Mouse (Mus musculus) thymus, adult 2 months (tissue): Measurements from ENCODE around the gene Epo. TPM values are rescaled to one million over a fixed set of nuclear protein-coding genes. Genes with fewer than 3 reads are reported as not detected.

Experiments used
- DNase-seq: peaks from one replicate; pipeline ENCODE4 v3.0.0; 2021
- H3K27ac ChIP-seq: fragments of 200-500 bp; 2 replicates; pipeline ENCODE4 v1.5.1; 2012; ENCODE audit warnings: low read length, control low read depth; ENCODE audit not compliant: control insufficient read depth, insufficient read depth
- H3K27me3 ChIP-seq: fragments of 200-500 bp; 2 replicates; pipeline ENCODE4 v1.6.1; 2012; ENCODE audit warnings: mild to moderate bottlenecking, low read length, moderate library complexity, mixed read lengths; ENCODE audit not compliant: control insufficient read depth, insufficient read depth
- H3K36me3 ChIP-seq: fragments of 200-500 bp; 2 replicates; pipeline ENCODE4 v1.6.1; 2012; ENCODE audit warnings: mild to moderate bottlenecking, low read length, moderate library complexity; ENCODE audit not compliant: control insufficient read depth, insufficient read depth
- H3K4me1 ChIP-seq: fragments of 200-500 bp; replicated peaks from 2 replicates; pipeline ENCODE4 v1.6.1; 2012; ENCODE audit warnings: low read length; ENCODE audit not compliant: control insufficient read depth, insufficient read depth
- H3K4me3 ChIP-seq: fragments of 200-500 bp; 2 replicates; pipeline ENCODE4 v1.5.1; 2012; ENCODE audit warnings: mild to moderate bottlenecking, low read length, control low read depth, moderate library complexity; ENCODE audit not compliant: control insufficient read depth, insufficient read depth
- CTCF ChIP-seq: fragments of 200-500 bp; IDR thresholded peaks from 2 replicates; pipeline ENCODE4 v1.5.1; 2012; ENCODE audit warnings: mild to moderate bottlenecking, control low read depth, low read length, moderate library complexity, borderline replicate concordance; ENCODE audit not compliant: control insufficient read depth, poor library complexity, insufficient read depth; ENCODE audit errors: extremely low read depth
- POLR2A ChIP-seq: fragments of 200-500 bp; IDR thresholded peaks from 2 replicates; pipeline ENCODE4 v1.6.1; 2012; ENCODE audit warnings: mild to moderate bottlenecking, low read length, control low read depth, moderate library complexity; ENCODE audit not compliant: control insufficient read depth, poor library complexity, insufficient read depth; ENCODE audit errors: extremely low read depth
- WGBS: fragments of 180-500 bp; shearing (Covaris S2); methylation state at CpG from one replicate; pipeline ENCODE4 v1.1.7; 2018; 5-methylcytosine and 5-hydroxymethylcytosine counted together
- polyA plus RNA-seq: library from polyadenylated mRNA; depleted of rRNA; stranded (reverse); fragments of >200 nt; gene quantifications from 2 replicates; pipeline ENCODE4 v1.2.3, GENCODE M21; 2012

The Epo gene
- polyA plus RNA-seq, 1 experiment: not detected

DNA sequence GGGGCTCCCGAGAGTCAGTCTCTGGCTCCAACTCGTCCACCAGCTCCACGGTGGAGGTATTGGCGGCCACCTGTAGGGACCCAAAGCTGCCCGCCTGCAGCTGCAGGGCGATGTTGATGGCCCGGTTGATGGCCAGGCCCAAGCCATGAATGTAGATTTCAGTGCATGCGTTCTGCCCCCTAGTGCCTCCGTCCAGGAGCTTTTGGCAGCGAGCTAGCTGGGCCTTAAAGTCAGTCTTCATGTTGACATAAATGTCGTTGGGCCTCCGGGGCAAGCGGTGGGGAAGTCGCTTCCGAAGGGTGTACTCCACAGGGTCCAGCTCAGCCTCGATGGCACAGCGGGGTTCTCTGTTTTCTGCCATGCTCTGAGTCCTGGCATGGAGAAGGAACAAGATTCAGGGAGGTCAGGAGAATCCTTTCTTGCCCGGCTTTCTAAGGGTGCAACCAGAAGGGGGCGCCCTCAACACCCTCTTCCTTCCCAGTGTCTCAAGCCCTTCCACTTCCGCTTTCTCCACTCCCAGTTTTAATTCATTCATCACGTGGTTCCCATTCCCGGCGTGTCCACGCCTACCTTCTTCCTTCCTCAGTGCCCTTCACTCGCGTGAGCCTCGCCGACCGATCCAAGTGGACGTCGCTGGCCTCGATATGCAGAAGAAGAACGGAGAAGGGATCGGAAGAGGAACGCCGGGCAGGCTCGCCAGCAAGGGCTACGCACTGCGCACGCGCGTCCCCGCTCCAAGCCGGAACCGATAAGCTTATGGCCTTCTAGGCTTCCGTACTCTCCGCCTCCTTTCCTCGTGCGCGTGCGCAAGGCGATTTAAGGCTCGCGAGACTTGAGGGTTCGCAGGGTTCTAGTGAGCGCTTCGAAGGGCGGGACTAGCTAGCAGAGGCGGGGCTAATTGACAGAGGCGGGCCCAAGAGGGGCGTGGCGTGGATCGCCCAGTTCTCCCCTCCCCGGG is 31.1 kb downstream of the Epo start, which contains the start of gene Pop7:
Pop7 (minus strand) TSS at position 810 of the 958 bp plus-strand sequence.
- 2% methylated on average over 64 of the region's 64 CpGs for WGBS
- H3K27me3 ChIP-seq: no peaks in the 10 kb centered on the region

DNA sequence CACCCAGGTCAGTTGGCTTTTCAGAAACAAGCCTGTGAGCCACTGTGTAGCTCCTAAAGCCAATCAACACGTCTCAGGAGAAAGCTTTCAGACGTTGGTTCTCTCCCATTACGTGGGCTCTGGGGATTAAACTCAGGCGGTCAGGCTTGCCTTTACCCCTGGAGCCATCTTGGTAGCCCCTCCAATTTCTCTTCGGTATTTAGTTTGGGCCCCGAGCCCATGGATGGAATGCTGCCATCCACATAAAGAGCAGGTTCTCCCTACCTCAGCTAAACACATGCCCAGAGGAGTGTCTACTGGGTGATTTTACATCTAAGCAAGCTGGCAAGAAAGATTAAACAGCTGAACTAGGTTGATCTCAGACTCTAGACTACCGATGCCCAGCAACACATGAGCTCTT is 32.9 kb downstream of the Epo start:
- H3K27me3 ChIP-seq: no peaks in the 10 kb centered on the region
- no peaks in the 10 kb centered on the region for H3K36me3 ChIP-seq
- no peak overlapping the region for H3K27ac ChIP-seq
- 96% methylated on average over 7 of the region's 7 CpGs for WGBS
- DNase-seq: no peak
- H3K4me1 ChIP-seq: peaks cover 6% of the 10 kb centered on the region
- no peak overlapping the region for H3K4me3 ChIP-seq
- TF ChIP-seq CTCF (no peak), POLR2A (no peak)

More for the DNA sequence above, 31.1 kb downstream of the Epo start, which contains the start of gene Pop7:
- DNase-seq: peak; percentile 100
- Histone ChIP-seq H3K4me1 (peaks cover 6% of the 10 kb centered on the region), H3K4me3 (peak within 1 kb of the TSS; percentile 65), H3K36me3 (no peaks in the 10 kb centered on the region), H3K27ac (peak within 1 kb of the TSS; percentile 39; the same call in 1 of the 2 replicates)
- TF ChIP-seq POLR2A (peak; percentile 72), CTCF (peak; percentile 90; the same call in 1 of the 2 replicates)

DNA sequence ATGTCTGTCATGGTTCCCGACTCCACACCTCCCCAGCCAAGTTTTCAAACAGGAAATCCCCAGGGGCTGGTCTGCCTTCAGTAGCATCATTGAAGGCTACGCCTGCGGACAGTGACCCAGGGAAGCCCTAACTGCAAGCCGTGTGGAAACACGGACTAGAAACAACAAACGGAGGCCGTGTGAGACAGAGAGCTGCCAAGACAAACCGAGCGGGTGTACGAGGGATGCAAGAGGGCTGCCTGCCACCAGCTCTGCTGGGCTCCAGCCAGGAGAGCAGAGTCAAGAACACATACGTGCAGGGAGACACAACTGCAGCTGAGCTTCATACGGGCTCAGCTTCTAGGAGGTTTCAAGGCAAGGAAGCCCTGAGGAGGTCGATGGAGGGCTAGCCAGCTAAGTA is 39.2 kb downstream of the Epo start:
- Histone ChIP-seq H3K4me1 (no peaks in the 10 kb centered on the region; the same call in 1 of the 2 replicates), H3K36me3 (no peaks in the 10 kb centered on the region), H3K4me3 (no peak overlapping the region), H3K27me3 (no peaks in the 10 kb centered on the region), H3K27ac (no peak overlapping the region)
- WGBS: 89% methylated on average over 13 of the region's 13 CpGs
- DNase-seq: no peak
- no peak for TF ChIP-seq POLR2A

DNA sequence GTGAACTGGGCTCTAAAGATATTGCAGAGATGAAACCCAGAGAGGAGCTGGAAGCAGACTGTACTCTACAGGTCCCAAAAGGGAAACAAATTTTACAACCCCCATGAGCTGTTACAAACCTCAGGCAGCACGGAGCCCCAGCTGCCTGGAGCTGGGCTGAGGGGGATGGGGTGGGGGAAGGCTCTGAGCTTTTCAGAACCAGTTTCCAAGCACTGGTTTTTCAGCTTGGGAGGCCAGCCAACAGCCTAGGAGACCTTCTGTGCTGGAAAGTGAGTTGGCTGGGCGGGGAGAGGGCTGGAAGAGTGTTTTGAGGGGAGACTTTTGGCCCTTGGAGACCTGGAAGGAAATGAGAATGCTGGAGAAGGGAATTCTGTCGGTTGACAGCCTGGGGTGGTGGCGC is 41.5 kb downstream of the Epo start:
- H3K27me3 ChIP-seq: no peaks in the 10 kb centered on the region
- H3K36me3 ChIP-seq: no peaks in the 10 kb centered on the region
- TF ChIP-seq CTCF (no peak), POLR2A (no peak)
- no peak overlapping the region for H3K27ac ChIP-seq
- DNase-seq: no peak
- 75% methylated on average over 4 of the region's 4 CpGs for WGBS
- H3K4me3 ChIP-seq: no peak overlapping the region
- H3K4me1 ChIP-seq: no peaks in the 10 kb centered on the region; the same call in 1 of the 2 replicates

DNA sequence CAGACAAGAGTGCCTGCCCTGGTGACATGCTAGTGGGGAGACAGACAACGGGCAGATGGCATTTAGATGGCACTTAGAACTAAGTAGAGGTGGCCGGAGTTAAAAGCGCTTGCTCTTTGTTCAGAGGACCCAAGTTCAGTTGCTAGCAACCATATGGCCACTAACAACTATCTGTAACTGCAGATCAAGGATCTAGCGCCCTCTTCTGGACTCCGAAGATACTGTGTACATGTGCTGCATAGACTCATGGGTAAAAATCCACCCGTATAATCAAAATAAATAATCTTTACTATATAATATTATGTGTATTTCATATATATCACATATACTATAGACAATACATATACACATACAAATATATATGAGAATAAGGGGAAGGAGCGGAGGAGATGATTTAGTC is 45.4 kb downstream of the Epo start:
- Histone ChIP-seq H3K27me3 (peaks cover 2% of the 10 kb centered on the region; the same call in 1 of the 2 replicates), H3K27ac (no peak overlapping the region), H3K4me3 (no peak overlapping the region), H3K4me1 (no peaks in the 10 kb centered on the region; the same call in 1 of the 2 replicates), H3K36me3 (no peaks in the 10 kb centered on the region)
- DNase-seq: no peak
- TF ChIP-seq POLR2A: no peak
- TF ChIP-seq CTCF: no peak
- WGBS: 93% methylated on average over 7 of the region's 7 CpGs

DNA sequence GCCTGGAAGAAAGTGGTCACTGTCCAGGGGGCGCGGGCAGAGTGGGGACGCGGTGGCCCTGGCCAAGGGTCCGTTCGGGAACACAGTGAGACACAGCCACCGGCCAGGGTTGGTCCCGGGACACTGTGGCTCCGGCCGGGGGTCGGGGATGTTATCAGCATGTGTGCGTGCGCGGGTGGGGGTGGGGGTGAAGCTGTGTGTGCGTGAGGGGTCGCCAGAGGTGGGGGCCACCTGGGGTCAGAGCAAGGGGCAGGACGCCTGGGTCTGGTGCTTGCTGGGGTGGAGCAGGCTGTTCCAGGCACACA is 47.2 kb downstream of the Epo start:
- Histone ChIP-seq H3K27me3 (peaks cover 2% of the 10 kb centered on the region; the same call in 1 of the 2 replicates), H3K4me1 (no peaks in the 10 kb centered on the region; the same call in 1 of the 2 replicates), H3K27ac (no peak overlapping the region), H3K36me3 (no peaks in the 10 kb centered on the region), H3K4me3 (no peak overlapping the region)
- TF ChIP-seq POLR2A (no peak), CTCF (no peak)
- DNase-seq: no peak
- 30% methylated on average over 17 of the region's 17 CpGs for WGBS
